In genomic region chr19:20622434-20622833, GRCm38 (mm10) we compare ENCODE assay signal across 27 mouse cellular contexts.
DNase-seq lines count a peak whose midpoint lies in the region; ATAC-seq and TF ChIP-seq lines count a peak whose summit lies in the region.
"Had no signal": no experiment of that assay in that cellular context is flagged by ENCODE, and none has a peak within 500 bp of the region (broad histone marks: within the 10 kb centered on the region; RNA-seq: fewer than 3 reads in every experiment).

No protein-coding gene starts in this region.

- no peak overlapping the region for H3K4me3 ChIP-seq in midbrain, embryonic 11.5 days (ENCODE audit: low read depth, low read length)
- no peak overlapping the region for H3K4me3 ChIP-seq in midbrain, embryonic 14.5 days (replicated peaks; ENCODE audit: low read depth, low read length)
- H3K4me3 ChIP-seq: forebrain, embryonic 10.5 days; heart, embryonic 12.5 days; heart, embryonic 15.5 days; hindbrain, embryonic 12.5 days; intestine, embryonic 15.5 days had no signal

- intact Hi-C loops in heart, postnatal 10 days (cut with DNase I): no loop called here

- no peaks in the 10 kb centered on the region for H3K36me3 ChIP-seq in midbrain, embryonic 11.5 days (ENCODE audit: control insufficient read depth, insufficient read depth, low read length)
- H3K36me3 ChIP-seq in midbrain, embryonic 14.5 days (ENCODE audit: control insufficient read depth, insufficient read depth, low read length): no peaks in the 10 kb centered on the region
- H3K36me3 ChIP-seq: forebrain, embryonic 10.5 days; heart, embryonic 12.5 days; heart, embryonic 15.5 days; hindbrain, embryonic 12.5 days; intestine, embryonic 15.5 days had no signal

- no peak for TF ChIP-seq CTCF in brain, embryonic 14.5 days (IDR thresholded peaks at IDR 0.05; ENCODE audit: borderline replicate concordance, extremely low read depth, insufficient read depth, insufficient read length)

- no peaks in the 10 kb centered on the region for H3K9me3 ChIP-seq in midbrain, embryonic 11.5 days (ENCODE audit: control insufficient read depth, low read length)
- H3K9me3 ChIP-seq in midbrain, embryonic 14.5 days (ENCODE audit: control insufficient read depth, low read length): no peaks in the 10 kb centered on the region
- H3K9me3 ChIP-seq: forebrain, embryonic 10.5 days; heart, embryonic 12.5 days; heart, embryonic 15.5 days; hindbrain, embryonic 12.5 days; intestine, embryonic 15.5 days had no signal

- DNase-seq in embryo, embryonic 10.5 days (ENCODE audit: low spot score): peak; percentile 3
- no peak for DNase-seq in embryo, embryonic 9.5 days (ENCODE audit: extremely low spot score)
- DNase-seq in heart, adult 11 months: peak; percentile 84
- no peak for DNase-seq in heart, postnatal 10 days
- DNase-seq in midbrain, embryonic 11.5 days (ENCODE audit: low spot score, missing footprints): no peak
- DNase-seq in midbrain, embryonic 14.5 days: no peak
- peak; percentile 9 for DNase-seq in brain, embryonic 14.5 days (ENCODE audit: low read depth)
- DNase-seq in cerebellum, adult 11 months: no peak
- DNase-seq: adrenal gland, postnatal 10 days; adrenal gland, postnatal 36 days; cerebellum, adult 2 months; cerebellum, adult 9-11 months; cerebellum, postnatal 25 days; embryo, embryonic 11 days; gastrocnemius, postnatal 14 days; heart, adult 18-20 months; heart, postnatal 14 days; heart, postnatal 4 days; kidney, adult 2 months had no signal

- H3K4me1 ChIP-seq in midbrain, embryonic 11.5 days (ENCODE audit: control insufficient read depth, insufficient read depth, low read length): 0 out of 2 replicates have a peak, but pooled peaks cover 2% of the 10 kb centered on the region
- no peaks in the 10 kb centered on the region for H3K4me1 ChIP-seq in midbrain, embryonic 14.5 days (ENCODE audit: control insufficient read depth, insufficient read depth, low read length)
- H3K4me1 ChIP-seq: heart, embryonic 12.5 days; heart, embryonic 15.5 days; intestine, embryonic 15.5 days had no signal

- H3K9ac ChIP-seq in midbrain, embryonic 11.5 days (ENCODE audit: low read length): no peak overlapping the region
- H3K9ac ChIP-seq in midbrain, embryonic 14.5 days (replicated peaks; ENCODE audit: low read length): no peak overlapping the region
- H3K9ac ChIP-seq: heart, embryonic 12.5 days; heart, embryonic 15.5 days; hindbrain, embryonic 12.5 days; intestine, embryonic 15.5 days had no signal

- no peaks in the 10 kb centered on the region for H3K27me3 ChIP-seq in midbrain, embryonic 11.5 days (ENCODE audit: control insufficient read depth, insufficient read depth, low read length)
- H3K27me3 ChIP-seq in midbrain, embryonic 14.5 days (ENCODE audit: control insufficient read depth, insufficient read depth, low read length): no peaks in the 10 kb centered on the region
- H3K27me3 ChIP-seq: heart, embryonic 12.5 days; heart, embryonic 15.5 days; hindbrain, embryonic 12.5 days; intestine, embryonic 15.5 days had no signal

- 28% methylated on average over 2 of the region's 2 CpGs for WGBS in midbrain, embryonic 11.5 days
- WGBS in midbrain, embryonic 14.5 days: 9% methylated on average over 2 of the region's 2 CpGs

- no peak overlapping the region for H3K27ac ChIP-seq in midbrain, embryonic 11.5 days (ENCODE audit: low read depth, low read length)
- H3K27ac ChIP-seq in midbrain, embryonic 14.5 days (replicated peaks; ENCODE audit: low read depth, low read length): no peak overlapping the region
- H3K27ac ChIP-seq: forebrain, embryonic 10.5 days; heart, embryonic 15.5 days; hindbrain, embryonic 12.5 days; intestine, embryonic 15.5 days had no signal

- TF ChIP-seq POLR2A in brain, embryonic 14.5 days (IDR thresholded peaks at IDR 0.05; ENCODE audit: borderline replicate concordance, extremely low read depth, insufficient read depth, insufficient read length, poor library complexity, severe bottlenecking): no peak

- ATAC-seq in midbrain, embryonic 11.5 days (ENCODE audit: low FRiP score): peak; percentile 79
- ATAC-seq in midbrain, embryonic 14.5 days (ENCODE audit: low FRiP score, low TSS enrichment): no peak
- ATAC-seq: activated CD4-positive, CD25-positive, alpha-beta regulatory T cell, adult 4 months; forebrain, embryonic 14.5 days; hindbrain, embryonic 16.5 days; intestine, embryonic 15.5 days had no signal

- no peak overlapping the region for H3K4me2 ChIP-seq in midbrain, embryonic 11.5 days
- H3K4me2 ChIP-seq in midbrain, embryonic 14.5 days (ENCODE audit: low read length): no peak overlapping the region
- H3K4me2 ChIP-seq: heart, embryonic 12.5 days; heart, embryonic 15.5 days; hindbrain, embryonic 12.5 days; intestine, embryonic 15.5 days had no signal

Comparison
In these comparisons a context has a peak if more than half of its experiments do, and no peak if none do; other contexts are left out.
1. DNase-seq: peak in embryo, embryonic 10.5 days (single experiment), heart, adult 11 months (single experiment) and brain, embryonic 14.5 days (single experiment); none in embryo, embryonic 9.5 days (single experiment), heart, postnatal 10 days (0 of 2), midbrain, embryonic 11.5 days (single experiment), midbrain, embryonic 14.5 days (single experiment) and cerebellum, adult 11 months (single experiment).